Mouse (Mus musculus): ENCODE data around the gene Ero1l.

Gene Ero1l

GRCm38 (mm10) chr14:45304389-45304788, 14.2 kb downstream of the Ero1l start:
- CTCF ChIA-PET: no interaction called here

DNA sequence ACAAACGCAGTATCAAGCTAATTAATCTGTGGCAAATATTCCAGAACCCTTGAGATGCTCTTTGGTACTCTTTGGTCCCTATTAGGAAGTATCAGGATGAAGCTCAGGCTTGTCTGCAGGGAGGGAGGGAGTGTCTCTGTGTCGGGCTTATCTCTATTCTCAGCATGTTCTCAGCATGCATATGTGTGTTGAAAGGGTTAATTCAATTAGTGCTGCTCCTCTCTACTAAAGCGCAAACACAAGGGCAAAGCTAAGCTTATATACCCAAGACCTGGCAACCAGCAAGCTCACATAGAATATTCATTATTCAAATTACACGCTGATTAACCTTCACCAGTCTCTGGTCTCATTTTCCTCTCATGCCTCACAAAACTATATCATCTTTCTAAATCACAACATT, 14.6 kb downstream of the Ero1l start:
- CTCF ChIA-PET: no interaction called here

DNA sequence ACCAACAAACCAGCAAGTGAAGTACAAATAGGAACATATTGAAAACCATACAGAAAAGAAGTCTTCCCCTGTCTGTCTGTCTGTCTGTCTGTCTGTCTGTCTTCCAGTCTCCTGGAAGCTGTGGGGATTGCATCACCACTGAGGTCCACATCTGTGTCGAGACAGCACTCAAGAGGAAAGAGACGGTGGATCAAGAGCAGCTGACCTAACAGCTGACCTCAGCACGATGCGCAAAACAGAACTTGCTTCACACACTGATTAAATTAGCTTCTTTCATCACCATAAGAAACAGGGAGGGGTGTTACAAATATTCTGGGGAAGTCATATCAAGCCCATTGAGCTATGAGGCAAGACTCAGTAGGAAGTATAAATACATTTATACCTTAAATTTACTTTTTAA, 27.0 kb downstream of the Ero1l start:
- CTCF ChIA-PET: no interaction called here

- CTCF ChIA-PET: no interaction called here
Observed at GRCm38 (mm10) chr14:45282066-45282465, 36.5 kb downstream of the Ero1l start.

DNA sequence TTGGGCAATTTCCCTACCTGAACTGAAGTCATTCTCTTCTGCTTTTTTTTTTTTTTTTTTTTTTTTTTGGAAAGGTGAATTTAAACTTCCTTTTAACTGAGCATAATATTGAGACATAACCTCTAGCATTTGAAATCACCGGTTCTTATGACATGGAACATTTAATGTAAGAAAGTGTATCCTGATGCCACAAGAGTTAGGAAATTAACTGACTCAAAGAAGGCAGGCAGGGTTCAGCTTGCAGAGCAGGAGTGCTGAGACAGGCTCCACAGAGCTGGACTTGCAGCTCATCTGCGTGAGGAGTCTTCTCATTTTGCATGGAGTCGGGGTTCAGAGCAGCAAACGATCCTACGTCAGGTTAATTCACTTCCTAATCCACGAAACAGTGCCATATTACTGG, 42.8 kb downstream of the Ero1l start:
- CTCF ChIA-PET: no interaction called here

DNA sequence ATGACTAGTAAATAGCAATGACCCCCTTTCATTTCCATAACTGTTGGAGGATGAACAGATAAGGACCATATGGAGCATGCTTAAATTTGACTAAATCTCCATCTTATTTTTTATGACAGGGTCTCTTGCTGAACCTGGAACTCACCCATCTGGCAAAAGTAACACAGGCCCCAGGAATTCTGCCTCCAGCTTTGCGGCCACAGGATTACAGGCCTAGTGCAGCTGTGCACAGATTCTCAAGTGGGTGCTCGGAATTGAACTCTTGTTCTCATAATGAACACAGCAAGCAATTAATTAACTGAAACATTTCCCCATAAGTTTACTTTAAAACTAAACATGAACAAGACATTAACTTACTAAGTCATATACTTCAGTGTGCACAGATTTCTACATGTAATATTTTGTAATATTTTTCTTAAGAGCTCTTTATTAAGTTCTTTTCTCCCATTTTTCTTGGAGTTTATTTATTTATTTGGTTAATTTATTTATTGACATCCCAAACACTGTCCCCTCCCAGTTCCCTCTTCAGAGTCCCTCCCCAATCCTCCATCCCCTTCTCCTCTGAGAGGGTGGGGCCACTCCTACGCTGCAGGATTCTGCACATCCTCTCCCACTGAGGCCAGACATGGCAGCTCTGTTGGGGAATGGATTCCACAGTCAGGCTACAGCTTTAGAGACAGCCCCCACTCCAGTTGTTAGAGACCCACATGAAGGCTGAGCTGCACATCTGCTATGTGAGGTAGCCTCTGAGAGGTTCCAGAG, 54.6 kb downstream of the Ero1l start:
- CTCF ChIA-PET: no interaction called here

GRCm38 (mm10) chr14:45251548-45252076, 67.0 kb downstream of the Ero1l start:
- CTCF ChIA-PET: no interaction called here

GRCm38 (mm10) chr14:45241613-45242012, 77.0 kb downstream of the Ero1l start:
- CTCF ChIA-PET: no interaction called here

- CTCF ChIA-PET: no interaction called here
Observed at GRCm38 (mm10) chr14:45239042-45239441, 79.5 kb downstream of the Ero1l start.
